Mouse (Mus musculus): ENCODE data around the gene Ctla4. TPM values are rescaled to one million over a fixed set of nuclear protein-coding genes. Genes with fewer than 3 reads are reported as not detected.

Ctla4 gene
- total RNA-seq, 2 experiments from 2014 or later, result not detected

DNA sequence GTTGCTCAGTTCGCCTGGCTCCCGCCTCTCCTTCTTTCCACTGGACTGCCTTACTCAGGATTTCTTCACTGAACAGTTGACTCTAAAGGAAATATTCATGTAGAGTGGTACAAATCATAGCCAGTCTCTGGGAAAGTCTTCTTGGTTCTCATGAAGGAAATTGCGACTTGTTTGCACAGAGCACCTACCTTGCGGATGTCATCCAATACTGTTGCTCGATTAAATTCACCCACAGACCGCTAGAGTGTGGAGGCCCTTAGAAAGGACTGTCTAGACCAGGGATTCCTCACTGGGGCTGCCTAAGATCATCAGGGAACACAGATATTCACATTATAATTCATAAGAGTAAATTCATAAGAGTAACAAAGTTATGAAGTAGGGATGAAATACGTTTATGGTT lies 66.9 kb downstream of the Ctla4 start:
- intact Hi-C loops (cut with DNase I), result loop anchor here (2.0 kb wide), 1 partner anchor 85 kb away; no protein-coding TSS in a partner anchor
- no peak for DNase-seq (ENCODE audit: low spot score in 2 of 2)

DNA sequence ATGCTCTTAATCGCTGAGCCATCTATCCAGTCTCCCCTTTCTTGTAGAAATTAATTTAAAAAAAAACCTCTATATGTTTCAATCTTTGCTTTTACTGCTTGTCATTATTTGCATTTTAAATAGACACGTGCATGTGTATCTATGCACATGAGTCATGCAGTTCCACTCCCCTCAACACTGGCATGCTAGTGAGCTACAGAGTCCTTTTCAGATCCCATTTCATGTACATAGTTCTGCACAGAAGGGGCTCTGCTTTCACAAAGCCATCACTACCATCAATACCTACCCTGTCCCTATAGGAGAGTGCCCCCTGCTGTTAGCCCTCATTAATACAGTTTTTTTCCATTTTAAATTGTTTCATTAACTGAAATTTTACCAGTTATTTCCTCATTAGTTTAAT lies 68.0 kb downstream of the Ctla4 start:
- DNase-seq (ENCODE audit: low spot score in 2 of 2), result no peak
- intact Hi-C loops (cut with DNase I), result no loop called here

DNA sequence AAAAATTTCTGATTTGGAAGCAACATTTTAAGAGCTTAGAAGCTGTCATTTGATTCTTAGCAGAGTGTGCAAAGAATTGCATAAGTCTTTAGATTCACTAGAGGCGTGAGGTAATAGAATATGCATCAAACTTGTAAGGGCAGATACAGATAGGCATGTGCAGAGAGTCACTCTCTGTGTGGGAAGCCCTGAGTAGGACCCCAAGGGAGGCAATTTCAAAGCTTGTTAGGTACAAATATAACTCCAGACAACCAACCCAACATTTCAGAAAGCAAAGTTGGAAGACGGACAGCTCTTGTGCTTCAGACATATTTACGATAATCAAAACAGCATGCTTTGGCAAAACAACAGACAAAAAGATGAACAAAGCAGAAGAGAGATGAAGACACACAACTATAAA lies 68.4 kb downstream of the Ctla4 start:
- no peak for DNase-seq (ENCODE audit: low spot score in 2 of 2)
- intact Hi-C loops (cut with DNase I), result no loop called here

DNA sequence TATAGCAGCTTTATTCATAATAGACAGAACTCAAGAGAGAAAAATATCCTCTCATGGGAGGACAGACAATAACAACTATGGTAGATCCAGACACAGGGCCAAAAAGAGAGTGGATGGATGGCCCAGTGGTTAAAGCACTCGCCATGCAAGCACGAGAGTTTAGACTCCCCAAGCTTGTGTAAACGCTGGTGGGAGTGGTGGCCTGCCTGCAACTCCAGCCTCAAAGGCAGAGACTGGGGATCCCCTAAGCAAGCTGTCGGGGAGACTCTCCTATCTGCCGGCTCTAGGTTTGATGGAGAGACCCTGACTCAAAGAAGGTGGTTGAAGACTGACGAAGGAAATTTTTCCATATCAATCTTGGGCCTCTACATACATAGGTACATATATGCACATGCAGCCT lies 69.4 kb downstream of the Ctla4 start:
- no peak for DNase-seq (ENCODE audit: low spot score in 2 of 2)
- intact Hi-C loops (cut with DNase I), result no loop called here

DNA sequence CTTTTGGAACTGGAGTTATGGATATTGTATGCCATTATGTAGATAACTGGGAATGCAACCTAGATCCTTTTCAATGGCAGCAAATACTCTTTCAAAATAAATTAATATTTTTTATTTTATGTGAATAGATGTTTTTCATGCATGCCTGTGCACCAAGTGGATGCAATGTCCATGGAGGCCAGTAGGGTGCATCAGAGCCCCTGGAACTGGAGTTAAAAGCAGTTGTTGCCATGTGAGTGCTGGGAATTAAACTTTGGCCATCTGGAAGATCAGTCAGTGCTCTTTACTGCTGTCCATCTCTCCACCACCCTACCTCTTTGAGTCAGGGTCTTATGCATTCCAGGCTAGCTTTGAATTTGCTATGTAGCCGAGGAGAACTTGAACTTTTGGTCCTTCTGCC lies 71.5 kb downstream of the Ctla4 start:
- no peak for DNase-seq (ENCODE audit: low spot score in 2 of 2)
- intact Hi-C loops (cut with DNase I), result no loop called here

DNA sequence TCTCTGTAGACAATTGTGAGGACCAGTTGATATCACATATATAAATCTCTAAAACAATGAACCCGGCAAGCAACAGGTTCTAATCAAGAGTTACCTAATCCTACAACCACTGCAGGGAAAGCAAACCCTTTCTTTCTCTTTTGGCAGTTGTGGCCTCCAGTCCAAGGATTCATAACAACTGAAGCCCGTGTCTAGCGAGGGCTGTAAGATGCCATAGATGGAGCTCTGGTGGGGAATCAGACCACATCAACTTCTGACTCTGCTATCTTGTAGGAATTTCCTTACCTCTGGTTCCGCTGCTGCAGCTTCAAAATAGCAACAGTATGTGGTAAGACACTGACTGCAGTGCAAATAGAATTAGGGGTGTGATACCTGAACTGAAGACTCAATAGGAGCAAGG lies 72.4 kb downstream of the Ctla4 start:
- DNase-seq (ENCODE audit: low spot score in 2 of 2), result no peak
- intact Hi-C loops (cut with DNase I), result no loop called here

DNA sequence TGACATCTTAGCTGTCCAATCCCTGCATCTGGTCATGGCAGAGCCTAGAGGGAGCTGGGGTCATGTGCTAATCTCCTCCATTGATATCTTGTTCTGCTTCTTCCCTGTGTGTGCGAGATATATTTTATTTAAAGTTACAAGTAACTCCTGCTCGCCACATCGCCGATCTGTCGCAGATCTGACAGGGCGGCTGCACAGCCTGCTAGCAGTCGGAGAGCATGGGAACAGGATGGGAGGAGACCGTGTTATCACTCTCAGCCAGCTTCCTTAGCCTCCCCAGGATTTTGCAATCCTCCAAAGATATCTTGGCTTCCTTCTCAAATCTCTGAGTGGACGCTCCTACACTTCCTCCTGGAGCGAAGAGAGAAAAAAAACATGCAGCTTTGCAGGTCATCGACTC lies 73.7 kb downstream of the Ctla4 start:
- intact Hi-C loops (cut with DNase I), result loop anchor here (10.0 kb wide), 1 partner anchor 466 kb away; no protein-coding TSS in a partner anchor
- DNase-seq (ENCODE audit: low spot score in 2 of 2), result no peak

DNA sequence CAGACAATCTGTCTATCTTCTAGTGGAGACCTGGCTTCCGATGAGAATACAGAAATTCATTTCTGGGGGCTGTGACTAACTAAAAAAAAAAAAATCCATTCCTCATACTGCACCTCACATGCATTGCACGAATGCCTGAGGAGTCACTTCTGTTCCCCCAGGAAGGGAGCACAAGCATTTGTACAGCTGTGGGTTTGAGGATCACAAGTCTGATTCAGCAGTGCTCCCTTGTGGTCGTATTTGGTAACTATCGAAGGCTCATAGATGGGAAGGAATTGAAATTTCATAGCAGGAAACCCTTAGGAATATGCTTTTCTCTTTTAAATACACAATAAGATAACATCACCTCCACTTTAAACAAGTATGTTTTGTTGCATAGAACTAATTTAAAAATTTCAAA lies 74.3 kb downstream of the Ctla4 start:
- intact Hi-C loops (cut with DNase I), result loop anchor here (10.0 kb wide), 1 partner anchor 466 kb away; no protein-coding TSS in a partner anchor
- DNase-seq (ENCODE audit: low spot score in 2 of 2), result peak; percentile 68 to 80

DNA sequence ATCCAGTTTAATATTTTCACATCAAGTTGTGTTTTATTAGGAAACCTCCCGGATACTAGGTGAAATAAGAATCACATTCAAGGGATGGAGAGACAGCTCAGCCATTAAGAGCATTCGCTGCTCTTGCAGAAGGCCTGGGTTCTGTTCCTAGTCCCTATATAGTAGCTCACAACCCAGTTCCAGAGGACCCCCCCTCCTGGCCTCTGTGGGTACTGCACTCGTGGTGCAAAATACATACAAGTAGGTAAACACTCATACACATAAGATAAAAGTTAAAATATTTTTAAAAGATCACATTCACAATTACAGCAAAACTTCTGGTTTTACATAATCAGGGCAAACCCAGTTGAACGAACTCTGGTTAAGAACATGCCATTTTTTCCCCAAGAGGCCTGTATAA lies 75.3 kb downstream of the Ctla4 start:
- intact Hi-C loops (cut with DNase I), result loop anchor here (10.0 kb wide), 1 partner anchor 467 kb away; no protein-coding TSS in a partner anchor
- no peak for DNase-seq (ENCODE audit: low spot score in 2 of 2)

Other genes with a start within 250 kb of the Ctla4 start
- under 1 TPM; 0.09 to 0.37 TPM for gene Cd28, start 170.2 kb upstream of the Ctla4 start, total RNA-seq (2021)
- gene Icos, start 90.9 kb downstream of the Ctla4 start, total RNA-seq (2021), result under 1 TPM in 1 of 2 experiments, not detected in 1; 0.14 TPM